Mouse (Mus musculus) liver, postnatal 0 days (tissue): Measurements from ENCODE around the gene Ercc2.

Experiments
- CTCF ChIP-seq: sonication (generic); IDR thresholded peaks from 2 replicates; pipeline ENCODE4 v1.5.1; 2016; ENCODE audit warnings: antibody characterized with exemption, low read depth
- EP300 ChIP-seq: IDR thresholded peaks from 2 replicates; pipeline ENCODE4 v1.6.1; 2016; ENCODE audit warnings: antibody characterized with exemption, low read depth, mild to moderate bottlenecking

- TF ChIP-seq CTCF (no peak), EP300 (no peak)
These were observed 1.9 kb downstream of the Ercc2 start for GRCm38 (mm10) chr7:19383708-19384107.
